Mouse (Mus musculus) limb, embryonic 15.5 days (tissue): Measurements from ENCODE around the gene Klhl10. TPM values are rescaled to one million over a fixed set of nuclear protein-coding genes. Genes with fewer than 3 reads are reported as not detected.

Source experiments
- ATAC-seq: fragments of 200-750 bp; cut with Nextera tagmentation; 2 replicates; pipeline ENCODE4 v1.8.0; 2017; ENCODE audit warnings: low read depth, moderate TSS enrichment; ENCODE audit not compliant: insufficient number of reproducible peaks, low FRiP score, low TSS enrichment
- H3K27ac ChIP-seq: fragments of 300-500 bp; sonication (generic); 2 replicates; pipeline ENCODE4 v1.5.1; 2015; ENCODE audit warnings: moderate library complexity, mild to moderate bottlenecking, inconsistent platforms
- H3K27me3 ChIP-seq: fragments of 300-500 bp; sonication (generic); 2 replicates; pipeline ENCODE4 v1.6.1; 2015; ENCODE audit warnings: inconsistent platforms
- H3K36me3 ChIP-seq: fragments of 300-500 bp; sonication (generic); 2 replicates; pipeline ENCODE4 v1.6.1; 2015; ENCODE audit warnings: inconsistent platforms
- H3K4me1 ChIP-seq: fragments of 300-500 bp; sonication (generic); 2 replicates; pipeline ENCODE4 v1.6.1; 2015; ENCODE audit warnings: inconsistent platforms
- H3K4me2 ChIP-seq: fragments of 300-500 bp; sonication (generic); 2 replicates; pipeline ENCODE4 v1.6.1; 2015; ENCODE audit warnings: mild to moderate bottlenecking, inconsistent platforms
- H3K4me3 ChIP-seq: fragments of 300-500 bp; sonication (generic); 2 replicates; pipeline ENCODE4 v1.5.1; 2015; ENCODE audit warnings: mild to moderate bottlenecking, inconsistent platforms
- H3K9ac ChIP-seq: fragments of 300-500 bp; sonication (generic); 2 replicates; pipeline ENCODE4 v1.6.1; 2015; ENCODE audit warnings: inconsistent platforms
- H3K9me3 ChIP-seq: fragments of 300-500 bp; sonication (generic); 2 replicates; pipeline ENCODE4 v1.6.1; 2016; ENCODE audit warnings: inconsistent platforms
- WGBS: fragments of 180-500 bp; shearing (Covaris S2); methylation state at CpG from one replicate; pipeline ENCODE4 v1.1.7; 2015; 5-methylcytosine and 5-hydroxymethylcytosine counted together
- polyA plus RNA-seq: library from polyadenylated mRNA; unstranded; fragments of >200 nt; fragmentation: Nextera tagmentation; extraction: Ambion mirVana; gene quantifications from 2 replicates; pipeline ENCODE4 v1.2.1, GENCODE M21; 2015

Klhl10 gene
- polyA plus RNA-seq, 1 experiment from 2014 or later = 0.64 TPM

- Histone ChIP-seq H3K4me3 (peak overlapping the region; percentile 93), H3K4me2 (peak overlapping the region; percentile 76; the same call in 1 of the 2 replicates), H3K27me3 (no peaks in the 10 kb centered on the region), H3K27ac (0 out of 2 replicates have a peak overlapping the region, but pooled peaks have one; percentile 57), H3K9ac (no peak overlapping the region), H3K4me1 (peaks cover 18% of the 10 kb centered on the region), H3K9me3 (no peaks in the 10 kb centered on the region), H3K36me3 (peaks cover 18% of the 10 kb centered on the region)
- WGBS = 35% methylated on average over 5 of the region's 5 CpGs
- no peak for ATAC-seq
Observed at GRCm38 (mm10) chr11:100472935-100473295, 31.2 kb downstream of the Klhl10 start.

- 91% methylated on average over 5 of the region's 5 CpGs for WGBS
- H3K36me3 ChIP-seq = peaks cover 51% of the 10 kb centered on the region
- ATAC-seq = no peak
Observed at GRCm38 (mm10) chr11:100476281-100476680, 34.6 kb downstream of the Klhl10 start.

GRCm38 (mm10) chr11:100479152-100479551 is 37.4 kb downstream of the Klhl10 start:
- H3K4me2 ChIP-seq = no peak overlapping the region
- H3K9me3 ChIP-seq = no peaks in the 10 kb centered on the region
- H3K36me3 ChIP-seq = peaks cover 76% of the 10 kb centered on the region
- no peak overlapping the region for H3K9ac ChIP-seq
- no peak for ATAC-seq
- no peaks in the 10 kb centered on the region for H3K4me1 ChIP-seq
- H3K27ac ChIP-seq = no peak overlapping the region
- WGBS = 74% methylated on average over 7 of the region's 7 CpGs
- no peaks in the 10 kb centered on the region for H3K27me3 ChIP-seq
- no peak overlapping the region for H3K4me3 ChIP-seq

More at GRCm38 (mm10) chr11:100476281-100476680, 34.6 kb downstream of the Klhl10 start:
- H3K4me1 ChIP-seq = peaks cover 2% of the 10 kb centered on the region
- H3K27me3 ChIP-seq = no peaks in the 10 kb centered on the region
- H3K27ac ChIP-seq = no peak overlapping the region
- H3K4me2 ChIP-seq = no peak overlapping the region
- H3K9ac ChIP-seq = no peak overlapping the region
- H3K9me3 ChIP-seq = no peaks in the 10 kb centered on the region
- no peak overlapping the region for H3K4me3 ChIP-seq

- ATAC-seq = no peak
- Histone ChIP-seq H3K9ac (no peak overlapping the region), H3K4me1 (no peaks in the 10 kb centered on the region), H3K4me2 (no peak overlapping the region), H3K27me3 (no peaks in the 10 kb centered on the region), H3K36me3 (peaks cover 92% of the 10 kb centered on the region), H3K4me3 (no peak overlapping the region), H3K27ac (no peak overlapping the region), H3K9me3 (no peaks in the 10 kb centered on the region)
- WGBS = 94% methylated on average over 3 of the region's 3 CpGs
Observed at GRCm38 (mm10) chr11:100484461-100484860, 42.7 kb downstream of the Klhl10 start.

GRCm38 (mm10) chr11:100485801-100486538 is 44.3 kb downstream of the Klhl10 start:
- H3K4me1 ChIP-seq = no peaks in the 10 kb centered on the region
- H3K27ac ChIP-seq = no peak overlapping the region
- peaks cover 92% of the 10 kb centered on the region for H3K36me3 ChIP-seq
- H3K9ac ChIP-seq = no peak overlapping the region
- H3K27me3 ChIP-seq = no peaks in the 10 kb centered on the region
- H3K4me2 ChIP-seq = no peak overlapping the region
- no peaks in the 10 kb centered on the region for H3K9me3 ChIP-seq
- WGBS = 87% methylated on average over 8 of the region's 8 CpGs
- ATAC-seq = no peak
- no peak overlapping the region for H3K4me3 ChIP-seq

- Histone ChIP-seq H3K9ac (no peak overlapping the region), H3K36me3 (peaks cover 91% of the 10 kb centered on the region), H3K27me3 (no peaks in the 10 kb centered on the region), H3K4me3 (no peak overlapping the region), H3K4me1 (no peaks in the 10 kb centered on the region), H3K4me2 (no peak overlapping the region), H3K27ac (no peak overlapping the region), H3K9me3 (no peaks in the 10 kb centered on the region)
- 86% methylated on average over 6 of the region's 6 CpGs for WGBS
- ATAC-seq = no peak
Observed at GRCm38 (mm10) chr11:100490951-100491350, 49.2 kb downstream of the Klhl10 start.

- no peak for ATAC-seq
- no peaks in the 10 kb centered on the region for H3K27me3 ChIP-seq
- H3K27ac ChIP-seq = no peak overlapping the region
- H3K4me2 ChIP-seq = no peak overlapping the region
- H3K9me3 ChIP-seq = no peaks in the 10 kb centered on the region
- H3K4me3 ChIP-seq = no peak overlapping the region
- peaks cover 95% of the 10 kb centered on the region for H3K36me3 ChIP-seq
- H3K4me1 ChIP-seq = no peaks in the 10 kb centered on the region
- WGBS = 93% methylated on average over 12 of the region's 12 CpGs
- no peak overlapping the region for H3K9ac ChIP-seq
Observed at GRCm38 (mm10) chr11:100493771-100494170, 52.1 kb downstream of the Klhl10 start.

GRCm38 (mm10) chr11:100500241-100500640 is 58.5 kb downstream of the Klhl10 start:
- H3K4me2 ChIP-seq = no peak overlapping the region
- ATAC-seq = no peak
- no peak overlapping the region for H3K4me3 ChIP-seq
- no peak overlapping the region for H3K9ac ChIP-seq
- no peaks in the 10 kb centered on the region for H3K4me1 ChIP-seq
- WGBS = 82% methylated on average over 3 of the region's 3 CpGs
- H3K27me3 ChIP-seq = no peaks in the 10 kb centered on the region
- H3K36me3 ChIP-seq = peaks cover 98% of the 10 kb centered on the region
- no peak overlapping the region for H3K27ac ChIP-seq
- H3K9me3 ChIP-seq = no peaks in the 10 kb centered on the region

GRCm38 (mm10) chr11:100500651-100501050 is 58.9 kb downstream of the Klhl10 start:
- WGBS = 86% methylated on average over 7 of the region's 7 CpGs
- H3K9me3 ChIP-seq = no peaks in the 10 kb centered on the region
- H3K4me1 ChIP-seq = no peaks in the 10 kb centered on the region
- H3K4me3 ChIP-seq = no peak overlapping the region
- H3K27me3 ChIP-seq = no peaks in the 10 kb centered on the region
- no peak overlapping the region for H3K27ac ChIP-seq
- no peak overlapping the region for H3K4me2 ChIP-seq
- ATAC-seq = no peak
- H3K36me3 ChIP-seq = peaks cover 99% of the 10 kb centered on the region
- H3K9ac ChIP-seq = no peak overlapping the region

GRCm38 (mm10) chr11:100501321-100501720 is 59.6 kb downstream of the Klhl10 start:
- H3K36me3 ChIP-seq = peaks cover 99% of the 10 kb centered on the region
- no peak overlapping the region for H3K9ac ChIP-seq
- H3K27ac ChIP-seq = no peak overlapping the region
- no peaks in the 10 kb centered on the region for H3K4me1 ChIP-seq
- H3K4me3 ChIP-seq = no peak overlapping the region
- no peaks in the 10 kb centered on the region for H3K27me3 ChIP-seq
- no peak overlapping the region for H3K4me2 ChIP-seq
- no peak for ATAC-seq
- WGBS = 56% methylated on average over 6 of the region's 6 CpGs
- H3K9me3 ChIP-seq = no peaks in the 10 kb centered on the region

- H3K36me3 ChIP-seq = peaks cover 94% of the 10 kb centered on the region
- 91% methylated on average over 12 of the region's 12 CpGs for WGBS
- ATAC-seq = no peak
Observed at GRCm38 (mm10) chr11:100504990-100505660, 63.4 kb downstream of the Klhl10 start.

GRCm38 (mm10) chr11:100505997-100506396 is 64.3 kb downstream of the Klhl10 start:
- Histone ChIP-seq H3K9ac (no peak overlapping the region), H3K4me3 (no peak overlapping the region), H3K9me3 (no peaks in the 10 kb centered on the region), H3K27ac (no peak overlapping the region), H3K4me2 (no peak overlapping the region), H3K27me3 (no peaks in the 10 kb centered on the region), H3K36me3 (peaks cover 87% of the 10 kb centered on the region), H3K4me1 (no peaks in the 10 kb centered on the region)
- 89% methylated on average over 8 of the region's 8 CpGs for WGBS
- no peak for ATAC-seq

More at GRCm38 (mm10) chr11:100504990-100505660, 63.4 kb downstream of the Klhl10 start:
- Histone ChIP-seq H3K4me2 (no peak overlapping the region), H3K27ac (no peak overlapping the region), H3K27me3 (no peaks in the 10 kb centered on the region), H3K9ac (no peak overlapping the region), H3K9me3 (no peaks in the 10 kb centered on the region), H3K4me1 (no peaks in the 10 kb centered on the region), H3K4me3 (no peak overlapping the region)
